ENCODE assay signal across 9 mouse cellular contexts in genomic region chr2:52676023-52676912, GRCm38 (mm10). TPM values are rescaled to one million over a fixed set of nuclear protein-coding genes. Genes with fewer than 3 reads are reported as not detected.
A peak's percentile ranks its signal among the peaks of the same experiment; 100 is the strongest.
DNase-seq lines count a peak whose midpoint lies in the region; ATAC-seq lines count a peak whose summit lies in the region.
"Had no signal": no experiment of that assay in that cellular context is flagged by ENCODE, and none has a peak within 500 bp of the region (broad histone marks: within the 10 kb centered on the region; RNA-seq: fewer than 3 reads in every experiment).

Gene Cacnb4, minus strand, starts transcription at chr2:52676831.

- intact Hi-C loops in left cerebral cortex, postnatal 25 days (cut with DNase I), result no loop called here

- H3K36me3 ChIP-seq in intestine, embryonic 15.5 days, result no peaks in the 10 kb centered on the region
- H3K36me3 ChIP-seq in megakaryocyte, embryonic 14.5 days (replicated peaks; ENCODE audit: low read length), result no peaks in the 10 kb centered on the region

- H3K4me1 ChIP-seq in intestine, embryonic 15.5 days (replicated peaks), result peaks cover 15% of the 10 kb centered on the region; the same call in 1 of the 2 replicates
- H3K4me1 ChIP-seq in megakaryocyte, embryonic 14.5 days, result peaks cover 23% of the 10 kb centered on the region

- H3K9me3 ChIP-seq in intestine, embryonic 15.5 days, result no peaks in the 10 kb centered on the region
- peaks cover 6% of the 10 kb centered on the region for H3K9me3 ChIP-seq in megakaryocyte, embryonic 14.5 days

- peak within 1 kb of the TSS; percentile 56 for H3K9ac ChIP-seq in intestine, embryonic 15.5 days

- H3K27ac ChIP-seq in intestine, embryonic 15.5 days, result no peak within 1 kb of the TSS
- H3K27ac ChIP-seq: macrophage had no signal

- peak within 1 kb of the TSS; percentile 97 for H3K4me2 ChIP-seq in intestine, embryonic 15.5 days (replicated peaks)

- no peak for ATAC-seq in CD4-positive, CD25-positive, alpha-beta regulatory T cell, adult 4 months
- ATAC-seq in intestine, embryonic 15.5 days, result peak; percentile 90

- DNase-seq in CD4-positive, CD25-positive, alpha-beta regulatory T cell, adult 2 months (ENCODE audit: low read depth, low spot score), result peak; percentile 46
- peak; percentile 88 to 92 for DNase-seq in cerebellum, postnatal 14 days
- DNase-seq in gastrocnemius, adult 18-20 months (ENCODE audit: low spot score), result peak; percentile 7
- DNase-seq in left cerebral cortex, postnatal 25 days (ENCODE audit: low spot score in 2 of 2), result peak; percentile 57 to 86
- DNase-seq in right cerebral cortex, postnatal 14 days, result peak; percentile 51

- 2% methylated on average over 55 of the region's 77 CpGs for WGBS in intestine, embryonic 15.5 days

- H3K4me3 ChIP-seq in intestine, embryonic 15.5 days (replicated peaks), result peak within 1 kb of the TSS; percentile 66
- H3K4me3 ChIP-seq in megakaryocyte, embryonic 14.5 days (replicated peaks), result peak within 1 kb of the TSS; percentile 92

- peaks cover 12% of the 10 kb centered on the region for H3K27me3 ChIP-seq in intestine, embryonic 15.5 days (replicated peaks)
- peaks cover 68% of the 10 kb centered on the region for H3K27me3 ChIP-seq in megakaryocyte, embryonic 14.5 days (replicated peaks)

RNA-seq across cellular contexts. Expression of gene Cacnb4, which starts in this region (rescaled TPM):
- under 1 TPM; 0.28 to 0.42 TPM for polyA plus RNA-seq in CD4-positive, CD25-positive, alpha-beta regulatory T cell, adult 4 months (2017; shearing (Covaris generic))
- total RNA-seq in gastrocnemius, adult 18-20 months (2021), result under 1 TPM; 0.21 to 0.55 TPM
- polyA plus RNA-seq in intestine, embryonic 15.5 days (2015; fragmentation: Nextera tagmentation; extraction: Ambion mirVana), result 0.83 and 0.89 TPM in 2 replicates
- total RNA-seq in left cerebral cortex, postnatal 25 days (2021), result 100 to 1,000 TPM; 168 to 178 TPM
- polyA plus RNA-seq in megakaryocyte, embryonic 14.5 days (2012; ENCODE audit: insufficient read depth, low replicate concordance), result 0.07 TPM in 1 of 2 replicates, not detected in the other

Comparison
In these comparisons a context has a peak if more than half of its experiments do, and no peak if none do; other contexts are left out.
1. RNA of gene Cacnb4 (total RNA-seq): 168 to 178 TPM in left cerebral cortex, postnatal 25 days; 0.21 to 0.55 TPM in gastrocnemius, adult 18-20 months; every median in the first group is over 100 times any median in the second.
2. Peak in DNase-seq in gastrocnemius, adult 18-20 months; RNA of the gene not detected or under 1 TPM.
3. Peak in ATAC-seq, H3K4me3 ChIP-seq, H3K9ac ChIP-seq and H3K4me2 ChIP-seq in intestine, embryonic 15.5 days; RNA of the gene not detected or under 1 TPM.
4. DNase-seq: peak in every context shown above with its lines; median percentile 90 in cerebellum, postnatal 14 days; 72 in left cerebral cortex, postnatal 25 days; 51 in right cerebral cortex, postnatal 14 days; 46 in CD4-positive, CD25-positive, alpha-beta regulatory T cell, adult 2 months; 7 in gastrocnemius, adult 18-20 months.